1 mouse cellular context compared by ENCODE assay signal in the genomic region with DNA sequence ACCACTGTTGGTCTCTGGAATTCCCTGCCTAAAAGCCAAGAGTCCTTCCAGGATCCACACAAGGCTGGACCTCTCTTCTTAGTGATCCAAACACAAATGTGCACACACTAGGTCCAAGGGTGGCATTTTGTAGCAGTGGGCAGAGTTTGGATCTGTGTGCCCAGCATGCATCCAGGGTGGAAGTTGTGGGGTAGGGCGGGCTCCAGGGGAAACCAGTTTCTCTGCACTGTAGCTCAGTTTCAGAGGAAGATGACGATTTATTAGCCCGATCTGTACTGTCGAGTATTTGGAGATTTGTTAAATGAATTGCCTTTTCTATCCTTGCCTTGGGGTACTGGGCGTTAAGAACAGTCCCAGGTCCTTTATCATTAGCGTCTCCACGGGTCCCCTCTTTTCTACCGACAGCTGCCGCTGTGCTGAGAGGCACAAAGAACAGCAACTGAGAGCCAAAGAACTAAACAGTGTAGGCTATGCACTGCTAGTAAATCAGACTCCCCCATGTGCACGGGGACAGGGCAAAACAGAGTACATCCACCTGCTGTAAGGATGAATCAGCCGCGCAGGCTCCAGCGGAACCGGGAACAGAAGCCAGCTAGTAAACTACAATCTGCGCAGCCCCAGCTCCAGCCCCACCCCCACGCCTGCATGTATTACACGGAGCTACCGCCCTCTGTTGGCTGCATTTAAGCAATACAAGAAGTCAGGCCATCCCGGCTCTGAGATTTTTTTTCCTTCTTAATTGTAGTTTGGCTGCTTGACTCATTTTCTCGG.
TF ChIP-seq lines count a peak whose summit lies in the region.

No protein-coding gene starts in this region.

TF ChIP-seq in MEL, 35 proteins besides CTCF, POLR2A, EP300 and RAD21 (continued from another document):
- TF ChIP-seq ZKSCAN1 (IDR thresholded peaks at IDR 0.05; ENCODE audit: low read depth, low read length) (no peak), TAL1 (IDR thresholded peaks at IDR 0.05; ENCODE audit: low read length) (no peak), MAZ (IDR thresholded peaks at IDR 0.05; ENCODE audit: low read depth, low read length) (peak; percentile 85), NELFE (IDR thresholded peaks at IDR 0.05; ENCODE audit: low read depth, low read length) (no peak), TBP (IDR thresholded peaks at IDR 0.05; ENCODE audit: low read depth, low read length) (no peak), MYB (IDR thresholded peaks at IDR 0.05; ENCODE audit: low read depth, low read length) (no peak), ZNF384 (IDR thresholded peaks at IDR 0.05; ENCODE audit: low read depth, low read length) (peak; percentile 82), NRF1 (IDR thresholded peaks at IDR 0.05; ENCODE audit: insufficient read depth, low read depth, low read length, poor library complexity, severe bottlenecking) (peak; percentile 31; the same call in 1 of the 2 replicates), ZMIZ1 (IDR thresholded peaks at IDR 0.05; ENCODE audit: low read depth, low read length) (no peak), POLR2AphosphoS5 (IDR thresholded peaks at IDR 0.05; ENCODE audit: borderline replicate concordance, low read depth, low read length) (no peak), JUND (IDR thresholded peaks at IDR 0.05; ENCODE audit: low read depth, low read length) (no peak), MXI1 (IDR thresholded peaks at IDR 0.05; ENCODE audit: low read depth, low read length) (no peak), USF1 (IDR thresholded peaks at IDR 0.05; ENCODE audit: low read depth, low read length) (no peak), KAT2A (conservative IDR thresholded peaks at IDR 0.05; ENCODE audit: low read depth, low read length) (no peak), ZC3H11A (IDR thresholded peaks at IDR 0.05; ENCODE audit: low read depth, low read length) (peak; percentile 74), BHLHE40 (IDR thresholded peaks at IDR 0.05; ENCODE audit: borderline replicate concordance, low read depth, low read length) (peak; percentile 65), MYC (IDR thresholded peaks at IDR 0.05; ENCODE audit: low read depth, low read length) (no peak), ELF1 (IDR thresholded peaks at IDR 0.05; ENCODE audit: low read depth, low read length) (no peak), TCF12 (IDR thresholded peaks at IDR 0.05; ENCODE audit: low read depth, low read length) (no peak), E2F4 (IDR thresholded peaks at IDR 0.05; ENCODE audit: borderline replicate concordance, low read depth, low read length) (no peak), MAX (IDR thresholded peaks at IDR 0.05; ENCODE audit: low read length) (no peak), USF2 (IDR thresholded peaks at IDR 0.05; ENCODE audit: borderline replicate concordance in 1 of 2, insufficient read depth in 1 of 2, low read depth in 1 of 2, low read length in 2 of 2) (no peak)
